Mouse (Mus musculus) forebrain, embryonic 10.5 days (tissue): ENCODE data around the gene Maged2. TPM values are rescaled to one million over a fixed set of nuclear protein-coding genes. Genes with fewer than 3 reads are reported as not detected.
A peak's percentile ranks its signal among the peaks of the same experiment; 100 is the strongest.
"Not testable (repeated sequence)": the region's sequence is repeated elsewhere in the genome, so short reads cannot be mapped to it uniquely, and the experiment has no call there.

Experiments
- DNase-seq: peaks from one replicate; pipeline ENCODE4 v3.0.0-alpha.2; 2017; ENCODE audit warnings: low spot score; ENCODE audit errors: extremely low spot score
- H3K27ac ChIP-seq: fragments of 300-500 bp; sonication (generic); 2 replicates; pipeline ENCODE4 v1.5.1; 2016; ENCODE audit warnings: mild to moderate bottlenecking
- H3K27me3 ChIP-seq: fragments of 300-500 bp; sonication (generic); 2 replicates; pipeline ENCODE4 v1.6.1; 2016; ENCODE audit warnings: mild to moderate bottlenecking; ENCODE audit not compliant: poor library complexity, severe bottlenecking
- H3K36me3 ChIP-seq: fragments of 300-500 bp; sonication (generic); replicated peaks from 2 replicates; pipeline ENCODE4 v1.6.1; 2016; ENCODE audit warnings: mild to moderate bottlenecking, moderate library complexity
- H3K4me1 ChIP-seq: fragments of 300-500 bp; sonication (generic); 2 replicates; pipeline ENCODE4 v1.6.1; 2016
- H3K4me3 ChIP-seq: fragments of 300-500 bp; sonication (generic); 2 replicates; pipeline ENCODE4 v1.5.1; 2016; ENCODE audit warnings: mild to moderate bottlenecking, moderate library complexity
- H3K9me3 ChIP-seq: fragments of 300-500 bp; sonication (generic); 2 replicates; pipeline ENCODE4 v1.6.1; 2016; ENCODE audit warnings: mild to moderate bottlenecking, moderate library complexity
- WGBS: fragments of 180-500 bp; shearing (Covaris S2); methylation state at CpG from one replicate; pipeline ENCODE4 v1.1.7; 2016; 5-methylcytosine and 5-hydroxymethylcytosine counted together
- polyA plus RNA-seq: library from polyadenylated mRNA; unstranded; fragments of >200 nt; fragmentation: Nextera tagmentation; extraction: Ambion mirVana; gene quantifications from 2 replicates; pipeline ENCODE4 v1.2.1, GENCODE M21; 2016

Maged2 gene
- polyA plus RNA-seq, result 216 and 221 TPM in 2 replicates

GRCm38 (mm10) chrX:150814139-150814469 lies at the start of gene Maged2:
TSS of gene Maged2 (minus strand) at chrX:150814345.
- Histone ChIP-seq H3K9me3 (no peaks in the 10 kb centered on the region), H3K27ac (peak within 1 kb of the TSS; percentile 83), H3K27me3 (peaks cover 74% of the 10 kb centered on the region), H3K4me3 (peak within 1 kb of the TSS; percentile 56), H3K36me3 (peaks cover 30% of the 10 kb centered on the region), H3K4me1 (peaks cover 13% of the 10 kb centered on the region)
- DNase-seq, result no peak
- WGBS, result 32% methylated on average over 7 of the region's 7 CpGs

GRCm38 (mm10) chrX:150848230-150848629 lies 34.1 kb upstream of the Maged2 start:
- 88% methylated on average over 8 of the region's 8 CpGs for WGBS
- Histone ChIP-seq H3K27me3 (peaks cover 69% of the 10 kb centered on the region), H3K36me3 (no peaks in the 10 kb centered on the region)

GRCm38 (mm10) chrX:150845480-150846205 lies 31.5 kb upstream of the Maged2 start:
- H3K27ac ChIP-seq, DNase-seq, H3K9me3 ChIP-seq, H3K4me3 ChIP-seq, H3K36me3 ChIP-seq, H3K4me1 ChIP-seq: not testable (repeated sequence)
- WGBS, result 74% methylated on average over 6 of the region's 10 CpGs
- H3K27me3 ChIP-seq, result peaks cover 61% of the 10 kb centered on the region

More at GRCm38 (mm10) chrX:150848230-150848629, 34.1 kb upstream of the Maged2 start:
- no peak for DNase-seq
- Histone ChIP-seq H3K9me3 (no peaks in the 10 kb centered on the region), H3K4me3 (no peak overlapping the region), H3K4me1 (no peaks in the 10 kb centered on the region), H3K27ac (no peak overlapping the region)

GRCm38 (mm10) chrX:150843257-150843656 lies 29.1 kb upstream of the Maged2 start:
- not testable (repeated sequence) for H3K4me3 ChIP-seq, DNase-seq, H3K9me3 ChIP-seq, H3K4me1 ChIP-seq, H3K36me3 ChIP-seq, H3K27ac ChIP-seq
- peaks cover 63% of the 10 kb centered on the region for H3K27me3 ChIP-seq
- WGBS, result 80% methylated on average over 2 of the region's 4 CpGs

- H3K27me3 ChIP-seq, result peaks cover 84% of the 10 kb centered on the region
- H3K27ac ChIP-seq, result no peak overlapping the region
- no peaks in the 10 kb centered on the region for H3K36me3 ChIP-seq
- no peak for DNase-seq
- H3K4me1 ChIP-seq, result no peaks in the 10 kb centered on the region
- no peak overlapping the region for H3K4me3 ChIP-seq
- WGBS, result 84% methylated on average over 4 of the region's 4 CpGs
- H3K9me3 ChIP-seq, result no peaks in the 10 kb centered on the region
Measured at GRCm38 (mm10) chrX:150830297-150830696, 16.2 kb upstream of the Maged2 start.

GRCm38 (mm10) chrX:150817278-150817677 lies 3.1 kb upstream of the Maged2 start:
- peaks cover 48% of the 10 kb centered on the region for H3K27me3 ChIP-seq

GRCm38 (mm10) chrX:150815601-150816000 lies 1.5 kb upstream of the Maged2 start:
- H3K4me3 ChIP-seq, result no peak overlapping the region
- H3K9me3 ChIP-seq, result no peaks in the 10 kb centered on the region
- peaks cover 15% of the 10 kb centered on the region for H3K36me3 ChIP-seq
- H3K4me1 ChIP-seq, result peaks cover 13% of the 10 kb centered on the region
- 91% methylated on average over 1 of the region's 1 CpGs for WGBS
- peaks cover 63% of the 10 kb centered on the region for H3K27me3 ChIP-seq
- no peak for DNase-seq
- no peak overlapping the region for H3K27ac ChIP-seq

More at GRCm38 (mm10) chrX:150817278-150817677, 3.1 kb upstream of the Maged2 start:
- Histone ChIP-seq H3K4me1 (peaks cover 7% of the 10 kb centered on the region), H3K27ac (no peak overlapping the region), H3K36me3 (no peaks in the 10 kb centered on the region), H3K9me3 (no peaks in the 10 kb centered on the region), H3K4me3 (no peak overlapping the region)
- DNase-seq, result no peak

- Histone ChIP-seq H3K4me3 (peak overlapping the region; percentile 56), H3K27me3 (peaks cover 77% of the 10 kb centered on the region), H3K36me3 (peaks cover 35% of the 10 kb centered on the region), H3K27ac (peak overlapping the region; percentile 83), H3K4me1 (peaks cover 13% of the 10 kb centered on the region), H3K9me3 (no peaks in the 10 kb centered on the region)
- 20% methylated on average over 16 of the region's 16 CpGs for WGBS
- peak; percentile 27 for DNase-seq
Measured at GRCm38 (mm10) chrX:150813464-150814138, 544 bp downstream of the Maged2 start.

GRCm38 (mm10) chrX:150812787-150813298 lies 1.3 kb downstream of the Maged2 start:
- peaks cover 13% of the 10 kb centered on the region for H3K4me1 ChIP-seq
- WGBS, result 18% methylated on average over 24 of the region's 24 CpGs
- peaks cover 74% of the 10 kb centered on the region for H3K27me3 ChIP-seq
- H3K27ac ChIP-seq, result peak overlapping the region; percentile 83
- peaks cover 38% of the 10 kb centered on the region for H3K36me3 ChIP-seq
- peak; percentile 89 for DNase-seq
- peak overlapping the region; percentile 56 for H3K4me3 ChIP-seq
- H3K9me3 ChIP-seq, result no peaks in the 10 kb centered on the region

- H3K27ac ChIP-seq, H3K4me3 ChIP-seq, DNase-seq, H3K36me3 ChIP-seq, H3K9me3 ChIP-seq, H3K4me1 ChIP-seq: not testable (repeated sequence)
- peaks cover 52% of the 10 kb centered on the region for H3K27me3 ChIP-seq
- 94% methylated on average over 2 of the region's 4 CpGs for WGBS
Measured at GRCm38 (mm10) chrX:150800987-150801386, 13.2 kb downstream of the Maged2 start.

GRCm38 (mm10) chrX:150798493-150799177 lies 15.5 kb downstream of the Maged2 start:
- not testable (repeated sequence) for DNase-seq, H3K4me1 ChIP-seq, H3K27ac ChIP-seq, H3K4me3 ChIP-seq, H3K9me3 ChIP-seq, H3K36me3 ChIP-seq
- WGBS, result 76% methylated on average over 4 of the region's 10 CpGs
- peaks cover 39% of the 10 kb centered on the region for H3K27me3 ChIP-seq
